Mouse (Mus musculus) hematopoietic stem cell, adult 5-6 weeks (primary cell): ENCODE data around the gene Olfr578. TPM values are rescaled to one million over a fixed set of nuclear protein-coding genes. Genes with fewer than 3 reads are reported as not detected.

Experiments
- ATAC-seq, 2 experiments: fragments of 125-278 bp in 1 of 2; replicated peaks in 1 of 2; 2 replicates each; pipeline ENCODE4 v1.8.0; 2016 to 2017; ENCODE audit warnings: inconsistent platforms in 2 of 2, mild to moderate bottlenecking in 2 of 2, moderate number of reproducible peaks in 2 of 2, low read depth in 1 of 2, moderate TSS enrichment in 1 of 2; ENCODE audit not compliant: low FRiP score in 2 of 2, poor library complexity in 2 of 2, severe bottlenecking in 2 of 2, insufficient read depth in 1 of 2, low TSS enrichment in 1 of 2
- total RNA-seq: library from RNA; stranded (forward); fragments of 172-1452, 232-1000 nt; gene quantifications from 2 replicates; pipeline ENCODE4 v1.2.3, GENCODE M21; 2017

Gene Olfr578
- not detected in 2 replicates for total RNA-seq

- ATAC-seq, result no peak
These were observed at the start of gene Olfr578 for GRCm38 (mm10) chr7:102989224-102989623. Gene Olfr578, minus strand, starts transcription at chr7:102989324.

DNA sequence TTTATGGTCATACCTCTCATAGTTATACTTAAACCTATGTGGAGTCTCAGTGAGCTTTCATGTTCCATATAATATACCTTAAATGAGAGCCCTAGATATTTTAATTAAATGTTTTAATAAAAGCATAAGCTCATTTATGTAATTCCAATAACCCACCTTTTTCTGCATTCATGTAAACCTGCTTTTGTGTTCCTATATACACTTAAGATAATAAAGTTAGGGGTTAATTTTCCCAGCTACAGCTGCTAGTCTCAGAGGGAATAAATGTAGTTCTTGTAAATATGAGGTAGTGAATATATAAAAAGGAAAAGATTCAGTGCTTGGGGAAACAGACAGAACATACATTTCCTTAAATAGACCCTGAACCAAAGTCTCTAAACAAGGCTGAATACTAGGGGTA lies 48.6 kb upstream of the Olfr578 start, which contains the start of gene Olfr582:
TSS of gene Olfr582 (plus strand) at position 301 of the 400 bp plus-strand sequence.
- ATAC-seq, result no peak

DNA sequence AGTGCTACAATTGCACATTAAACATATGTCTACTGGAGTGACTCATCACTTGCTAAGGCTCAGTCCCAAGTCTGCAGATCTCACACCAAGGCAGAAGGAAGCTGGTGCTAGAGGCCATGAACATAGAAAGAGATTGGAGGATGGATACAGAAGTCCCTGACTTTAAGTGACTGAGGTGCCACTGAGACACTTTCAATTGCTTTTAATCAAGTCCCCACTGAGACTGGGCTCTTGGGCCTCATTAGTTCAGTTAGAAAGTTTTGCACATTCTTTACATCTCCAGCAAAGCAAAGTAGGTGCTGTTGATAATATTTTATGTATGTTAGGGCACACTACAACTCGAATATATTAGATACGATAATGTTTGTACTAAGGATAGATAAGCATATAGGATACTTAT lies 13.3 kb downstream of the Olfr578 start, which contains the start of gene Olfr577:
TSS of gene Olfr577 (minus strand) at position 101 of the 400 bp plus-strand sequence.
- no peak for ATAC-seq

- ATAC-seq, result no peak
These were observed 14.7 kb downstream of the Olfr578 start for GRCm38 (mm10) chr7:102974399-102974798.

- ATAC-seq, result no peak
These were observed 26.8 kb downstream of the Olfr578 start, which contains the start of gene Olfr576 for GRCm38 (mm10) chr7:102962360-102962759. Gene Olfr576, plus strand, starts transcription at chr7:102962660.

DNA sequence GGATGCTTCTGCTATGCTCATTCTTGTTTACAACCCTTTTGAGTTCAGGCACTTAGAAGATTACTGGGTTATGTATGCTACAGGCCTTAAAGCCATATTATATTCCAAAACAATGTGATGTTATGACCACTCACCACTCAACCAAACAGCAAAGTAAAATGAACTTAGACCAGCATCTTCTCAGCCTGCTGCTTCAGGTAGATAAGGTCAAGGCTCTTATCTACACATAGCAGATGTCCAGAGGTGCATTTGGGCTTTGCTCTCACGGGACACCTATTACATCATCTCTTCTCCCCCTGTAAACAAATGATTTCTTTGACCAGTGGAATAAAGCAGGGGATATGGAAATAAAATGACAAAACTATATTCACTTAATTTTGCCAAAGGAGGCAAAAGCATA lies 30.5 kb downstream of the Olfr578 start, which contains the start of gene Olfr575:
TSS of gene Olfr575 (minus strand) at position 183 of the 400 bp plus-strand sequence.
- ATAC-seq, result no peak

GRCm38 (mm10) chr7:102958137-102958536 lies 31.0 kb downstream of the Olfr578 start:
- no peak for ATAC-seq

- no peak for ATAC-seq
These were observed 38.4 kb downstream of the Olfr578 start for GRCm38 (mm10) chr7:102950732-102951131.

DNA sequence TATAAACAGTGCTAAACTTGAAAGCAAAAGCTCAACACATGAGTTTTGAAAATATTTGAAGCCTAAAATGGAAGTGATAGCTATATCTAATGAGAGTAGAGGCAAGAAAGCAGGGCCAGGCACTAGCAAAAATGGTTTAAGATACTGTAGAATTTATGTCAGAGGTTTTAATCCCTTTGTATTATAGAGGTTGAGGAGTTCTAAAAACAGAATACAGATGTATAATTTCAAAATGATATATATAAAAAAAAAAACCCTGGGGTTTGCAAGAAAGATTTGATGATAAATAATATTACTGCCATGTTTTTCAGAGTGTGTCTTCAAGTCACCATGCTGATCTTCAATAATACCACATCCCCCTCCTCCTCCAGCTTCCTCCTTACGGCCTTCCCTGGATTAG lies 41.0 kb downstream of the Olfr578 start, which contains the start of gene Olfr574:
TSS of gene Olfr574 (plus strand) at position 301 of the 400 bp plus-strand sequence.
- no peak for ATAC-seq

DNA sequence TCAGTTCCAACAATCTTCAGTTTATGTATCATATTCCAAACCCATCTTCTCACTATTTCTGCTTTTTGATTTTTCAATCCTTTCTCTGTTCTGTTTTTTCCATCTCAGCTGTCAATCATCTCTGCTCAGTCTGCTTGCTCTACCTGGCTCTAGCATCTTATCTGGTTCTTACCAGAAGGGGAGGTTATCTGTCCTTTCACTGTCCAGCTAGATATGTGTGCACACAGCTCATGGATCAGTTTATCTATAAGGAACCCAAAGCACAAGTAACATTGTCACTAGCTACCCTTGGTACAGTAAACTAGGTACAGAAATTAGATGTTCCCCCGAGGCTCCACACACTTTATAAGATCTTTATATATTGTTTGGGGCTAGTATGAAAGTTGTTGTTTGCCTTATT lies 45.7 kb downstream of the Olfr578 start:
- ATAC-seq, result no peak

GRCm38 (mm10) chr7:102942475-102942874 lies 46.6 kb downstream of the Olfr578 start, which contains the start of gene Olfr573-ps1:
Gene Olfr573-ps1, minus strand, starts transcription at chr7:102942575.
- no peak for ATAC-seq

Other genes with a start within 250 kb of the Olfr578 start
- gene Olfr560, start 230.0 kb downstream of the Olfr578 start, total RNA-seq, result not detected in 2 replicates
- not detected in 2 replicates for gene Olfr78, start 229.9 kb downstream of the Olfr578 start, total RNA-seq
- not detected in 2 replicates for gene Olfr561, start 218.1 kb downstream of the Olfr578 start, total RNA-seq
- gene Olfr564, start 185.8 kb downstream of the Olfr578 start, total RNA-seq, result not detected in 2 replicates
- gene Olfr566, start 130.6 kb downstream of the Olfr578 start, total RNA-seq, result not detected in 2 replicates
- gene Olfr568, start 112.2 kb downstream of the Olfr578 start, total RNA-seq, result not detected in 2 replicates
- gene Olfr569, start 98.4 kb downstream of the Olfr578 start, total RNA-seq, result 0.10 TPM in 1 of 2 replicates, not detected in the other
- gene Olfr570, start 94.7 kb downstream of the Olfr578 start, total RNA-seq, result not detected in 2 replicates
- gene Olfr571, start 71.8 kb downstream of the Olfr578 start, total RNA-seq, result not detected in 2 replicates
- gene Olfr572, start 64.9 kb downstream of the Olfr578 start, total RNA-seq, result not detected in 2 replicates
- gene Olfr573-ps1, start 46.7 kb downstream of the Olfr578 start, total RNA-seq, result not detected in 2 replicates
- not detected in 2 replicates for gene Olfr574, start 40.9 kb downstream of the Olfr578 start, total RNA-seq
- not detected in 2 replicates for gene Olfr575, start 30.5 kb downstream of the Olfr578 start, total RNA-seq
- not detected in 2 replicates for gene Olfr576, start 26.7 kb downstream of the Olfr578 start, total RNA-seq
- gene Olfr577, start 13.4 kb downstream of the Olfr578 start, total RNA-seq, result not detected in 2 replicates
- gene Olfr582, start 48.7 kb upstream of the Olfr578 start, total RNA-seq, result not detected in 2 replicates
- gene Olfr583, start 62.0 kb upstream of the Olfr578 start, total RNA-seq, result not detected in 2 replicates
- not detected in 2 replicates for gene Olfr584, start 92.6 kb upstream of the Olfr578 start, total RNA-seq
- not detected in 2 replicates for gene Olfr585, start 108.4 kb upstream of the Olfr578 start, total RNA-seq
- gene Olfr586, start 136.3 kb upstream of the Olfr578 start, total RNA-seq, result not detected in 2 replicates
- gene Olfr588-ps1, start 151.6 kb upstream of the Olfr578 start, total RNA-seq, result not detected in 2 replicates
- gene Olfr589, start 167.0 kb upstream of the Olfr578 start, total RNA-seq, result not detected in 2 replicates
- gene Olfr591, start 189.0 kb upstream of the Olfr578 start, total RNA-seq, result not detected in 2 replicates
- not detected in 2 replicates for gene Olfr592, start 195.5 kb upstream of the Olfr578 start, total RNA-seq
- gene Olfr593, start 222.5 kb upstream of the Olfr578 start, total RNA-seq, result not detected in 2 replicates
- not detected in 2 replicates for gene Olfr594, start 227.7 kb upstream of the Olfr578 start, total RNA-seq